Mouse (Mus musculus) CH12.LX (cell line): Measurements from ENCODE around the gene Gpx1. TPM values are rescaled to one million over a fixed set of nuclear protein-coding genes. Genes with fewer than 3 reads are reported as not detected.
"Not testable (repeated sequence)": the region's sequence is repeated elsewhere in the genome, so short reads cannot be mapped to it uniquely, and the experiment has no call there.

Experiments
- DNase-seq: peaks from one replicate; pipeline ENCODE4 v3.0.0-alpha.2; 2013; ENCODE audit errors: extremely low read depth
- H3K27ac ChIP-seq: 2 replicates; pipeline ENCODE4 v1.5.1; 2012; ENCODE audit warnings: low read depth, mild to moderate bottlenecking, control low read depth, moderate library complexity; ENCODE audit not compliant: insufficient read depth
- H3K27me3 ChIP-seq: replicated peaks from 2 replicates; pipeline ENCODE3; 2012; ENCODE audit warnings: inconsistent platforms
- H3K36me3 ChIP-seq, 2 experiments: replicated peaks in 1 of 2; 2 replicates each; pipeline versions ENCODE3 to v1.6.1; 2012; ENCODE audit warnings: inconsistent platforms in 1 of 2, low read length in 1 of 2, mild to moderate bottlenecking in 1 of 2, mixed read lengths in 1 of 2, moderate library complexity in 1 of 2; ENCODE audit not compliant: control insufficient read depth in 1 of 2, insufficient read depth in 1 of 2
- H3K4me1 ChIP-seq, 2 experiments: 2 replicates each; pipeline ENCODE4 v1.6.1; 2012; ENCODE audit warnings: inconsistent platforms in 1 of 2, moderate library complexity in 1 of 2; ENCODE audit not compliant: insufficient read depth in 2 of 2, control insufficient read depth in 1 of 2
- H3K4me2 ChIP-seq: 2 replicates; pipeline ENCODE4 v1.6.1; 2012; ENCODE audit warnings: low read depth, mild to moderate bottlenecking, control low read depth; ENCODE audit not compliant: poor library complexity, insufficient read depth, severe bottlenecking
- H3K4me3 ChIP-seq, 3 experiments: fragments of 150-350 bp in 1 of 3; sonication (generic) in 1 of 3; replicated peaks in 1 of 3; 2 replicates each; pipeline versions ENCODE3 to v1.5.1; 2011 to 2012; ENCODE audit warnings: low read depth in 2 of 3, low read length in 2 of 3, mild to moderate bottlenecking in 2 of 3, moderate library complexity in 2 of 3, control low read depth in 1 of 3, improper control_type of control experiment in 1 of 3, inconsistent platforms in 1 of 3, mixed read lengths in 1 of 3; ENCODE audit not compliant: poor library complexity in 1 of 3
- H3K79me2 ChIP-seq: replicated peaks from 2 replicates; pipeline ENCODE4 v1.6.1; 2012; ENCODE audit warnings: mild to moderate bottlenecking, moderate library complexity; ENCODE audit not compliant: control insufficient read depth, poor library complexity, insufficient read depth, severe bottlenecking; ENCODE audit errors: extremely low read depth
- H3K9ac ChIP-seq: 2 replicates; pipeline ENCODE4 v1.6.1; 2012; ENCODE audit warnings: low read depth, mild to moderate bottlenecking, control low read depth, moderate library complexity; ENCODE audit not compliant: insufficient read depth
- H3K9me3 ChIP-seq: replicated peaks from 2 replicates; pipeline ENCODE3; 2012; ENCODE audit warnings: low read length, inconsistent platforms, mixed read lengths
- CHD1 ChIP-seq: IDR thresholded peaks from 2 replicates; pipeline ENCODE4 v1.6.1; 2012; ENCODE audit warnings: low read depth, low read length, improper control_type of control experiment, inconsistent platforms
- CHD2 ChIP-seq: IDR thresholded peaks from 2 replicates; pipeline ENCODE4 v1.6.1; 2011; ENCODE audit warnings: low read length, improper control_type of control experiment
- CTCF ChIP-seq, 2 experiments: IDR thresholded peaks in 1 of 2; conservative IDR thresholded peaks in 1 of 2; 2 replicates each; pipeline ENCODE4 v1.5.1; 2011 to 2012; ENCODE audit warnings: low read depth in 2 of 2, low read length in 2 of 2, improper control_type of control experiment in 1 of 2, inconsistent platforms in 1 of 2, mild to moderate bottlenecking in 1 of 2, moderate library complexity in 1 of 2
- E2F4 ChIP-seq: IDR thresholded peaks from 2 replicates; pipeline ENCODE4 v1.6.1; 2011; ENCODE audit warnings: low read depth, low read length, improper control_type of control experiment; ENCODE audit not compliant: insufficient replicate concordance
- ELF1 ChIP-seq: IDR thresholded peaks from 2 replicates; pipeline ENCODE4 v1.6.1; 2014; ENCODE audit warnings: low read depth, mild to moderate bottlenecking, inconsistent platforms, low read length, improper control_type of control experiment
- HCFC1 ChIP-seq: IDR thresholded peaks from 2 replicates; pipeline ENCODE4 v1.6.1; 2012; ENCODE audit warnings: low read depth, mild to moderate bottlenecking, inconsistent platforms, low read length, improper control_type of control experiment
- JUND ChIP-seq: conservative IDR thresholded peaks from 2 replicates; pipeline ENCODE4 v1.6.1; 2011; ENCODE audit warnings: low read depth, low read length, improper control_type of control experiment
- MAFK ChIP-seq: IDR thresholded peaks from 2 replicates; pipeline ENCODE4 v1.6.1; 2011; ENCODE audit warnings: low read length, improper control_type of control experiment; ENCODE audit not compliant: insufficient replicate concordance
- MAZ ChIP-seq: IDR thresholded peaks from 2 replicates; pipeline ENCODE4 v1.6.1; 2012; ENCODE audit warnings: low read depth, mild to moderate bottlenecking, inconsistent platforms, low read length, improper control_type of control experiment, moderate library complexity
- MEF2A ChIP-seq: IDR thresholded peaks from 2 replicates; pipeline ENCODE4 v1.6.1; 2014; ENCODE audit warnings: low read depth, mild to moderate bottlenecking, inconsistent platforms, low read length, improper control_type of control experiment, borderline replicate concordance
- MXI1 ChIP-seq: IDR thresholded peaks from 2 replicates; pipeline ENCODE4 v1.6.1; 2011; ENCODE audit warnings: mild to moderate bottlenecking, low read depth, low read length, improper control_type of control experiment
- POLR2A ChIP-seq: IDR thresholded peaks from 2 replicates; pipeline ENCODE4 v1.6.1; 2011; ENCODE audit warnings: low read depth, mild to moderate bottlenecking, improper control_type of control experiment, low read length
- RAD21 ChIP-seq: IDR thresholded peaks from 2 replicates; pipeline ENCODE4 v1.6.1; 2011; ENCODE audit warnings: low read depth, mild to moderate bottlenecking, low read length, improper control_type of control experiment, moderate library complexity
- RCOR1 ChIP-seq: conservative IDR thresholded peaks from 2 replicates; pipeline ENCODE4 v1.6.1; 2012; ENCODE audit warnings: low read depth, mild to moderate bottlenecking, inconsistent platforms, low read length, improper control_type of control experiment
- SIN3A ChIP-seq: IDR thresholded peaks from 2 replicates; pipeline ENCODE4 v1.6.1; 2012; ENCODE audit warnings: low read length, improper control_type of control experiment, inconsistent platforms
- TCF12 ChIP-seq: IDR thresholded peaks from 2 replicates; pipeline ENCODE4 v1.6.1; 2014; ENCODE audit warnings: low read depth, mild to moderate bottlenecking, inconsistent platforms, low read length, improper control_type of control experiment
- USF1 ChIP-seq: IDR thresholded peaks from 2 replicates; pipeline ENCODE4 v1.6.1; 2014; ENCODE audit warnings: low read depth, mild to moderate bottlenecking, inconsistent platforms, low read length, improper control_type of control experiment
- ZKSCAN1 ChIP-seq: IDR thresholded peaks from 2 replicates; pipeline ENCODE4 v1.6.1; 2012; ENCODE audit warnings: low read depth, inconsistent platforms, low read length, improper control_type of control experiment, borderline replicate concordance
- ZMIZ1 ChIP-seq: IDR thresholded peaks from 2 replicates; pipeline ENCODE4 v1.6.1; 2012; ENCODE audit warnings: low read depth, mild to moderate bottlenecking, inconsistent platforms, low read length, improper control_type of control experiment
- dilution Hi-C: fragments of 300-500 bp; cut with MboI; formaldehyde crosslinking; loops from 2 replicates; pipeline ENCODE4 v1.14.3; 2020; ENCODE audit warnings: low sequenced_read_pairs; ENCODE audit not compliant: extremely low pct_unique_long_range_greater_than_20kb, extremely low pct_ligation_motif_present
- in situ Hi-C: fragments of 300-500 bp; cut with MboI; formaldehyde crosslinking; loops from 3 replicates; pipeline ENCODE4 v1.14.3; 2019; ENCODE audit warnings: low sequenced_read_pairs, low pct_ligation_motif_present, low pct_unique_long_range_greater_than_20kb, mixed read lengths
- polyA plus RNA-seq: library from polyadenylated mRNA; unstranded; fragments of >175 nt; gene quantifications from 2 replicates; pipeline ENCODE4 v1.2.1, GENCODE M21; 2012; ENCODE audit warnings: low read depth; ENCODE audit not compliant: insufficient read length
- total RNA-seq, 2 experiments: library from RNA; depleted of rRNA; stranded (reverse); fragments of 300-350 nt in 1 of 2; fragments of >200 nt in 1 of 2; gene quantifications; 2 replicates each; pipeline ENCODE4 v1.2.3; 2012 to 2014

The Gpx1 gene
- total and polyA plus RNA-seq, 3 experiments, result 506 to 883 (median 813) TPM

- Histone ChIP-seq H3K36me3 (peaks cover 24 to 65% of the 10 kb centered on the region in 2 experiments), H3K79me2 (peaks cover 92% of the 10 kb centered on the region)
- H3K4me2 ChIP-seq, dilution Hi-C loops, in situ Hi-C loops, H3K27me3 ChIP-seq, H3K9ac ChIP-seq, H3K27ac ChIP-seq, DNase-seq, H3K4me1 ChIP-seq, H3K4me3 ChIP-seq: not testable (repeated sequence)
- TF ChIP-seq CTCF (conservative IDR thresholded peaks at IDR 0.05 in 1 of 2, IDR thresholded peaks at IDR 0.05 in 1 of 2; ENCODE audit: low read depth in 2 of 2, low read length in 2 of 2), result peak in 1 of 2 experiments; percentile 6; a peak in 1 of 4 replicates
- TF ChIP-seq, all 38 proteins: peak for 1; not testable (repeated sequence) for 37
- not testable (repeated sequence) for H3K9me3 ChIP-seq
Observed at GRCm38 (mm10) chr9:108322054-108322453, 16.6 kb upstream of the Gpx1 start.

GRCm38 (mm10) chr9:108324784-108325183 is 13.9 kb upstream of the Gpx1 start:
- no peak for DNase-seq
- in situ Hi-C loops, result no loop called here
- Histone ChIP-seq H3K27ac (no peak overlapping the region), H3K4me1 (no peaks in the 10 kb centered on the region), H3K4me2 (no peak overlapping the region), H3K79me2 (peaks cover 86% of the 10 kb centered on the region), H3K4me3 (no peak overlapping the region), H3K9ac (no peak overlapping the region), H3K36me3 (peaks cover 37 to 72% of the 10 kb centered on the region in 2 experiments), H3K9me3 (no peaks in the 10 kb centered on the region), H3K27me3 (no peaks in the 10 kb centered on the region)
- no peak for TF ChIP-seq SIN3A
- TF ChIP-seq ELF1, result no peak
- no peak for TF ChIP-seq CHD1
- TF ChIP-seq RAD21, result no peak
- no peak for TF ChIP-seq E2F4
- no peak for TF ChIP-seq MAZ
- no peak for TF ChIP-seq MEF2A
- TF ChIP-seq ZMIZ1, result no peak
- TF ChIP-seq MXI1, result no peak
- TF ChIP-seq MAFK, result no peak
- TF ChIP-seq POLR2A, result no peak
- no peak for TF ChIP-seq USF1
- no peak for TF ChIP-seq CHD2
- TF ChIP-seq ZKSCAN1, result no peak
- no peak for TF ChIP-seq HCFC1
- TF ChIP-seq TCF12, result no peak
- TF ChIP-seq JUND, result no peak
- TF ChIP-seq RCOR1, result no peak
- dilution Hi-C loops, result no loop called here
